In genomic region chr9:41586291-41586690, GRCm38 (mm10) we compare ENCODE assay signal across 11 mouse cellular contexts.
A peak's percentile ranks its signal among the peaks of the same experiment; 100 is the strongest.
DNase-seq lines count a peak whose midpoint lies in the region; ATAC-seq and TF ChIP-seq lines count a peak whose summit lies in the region.
"Had no signal": no experiment of that assay in that cellular context is flagged by ENCODE, and none has a peak within 500 bp of the region (broad histone marks: within the 10 kb centered on the region; RNA-seq: fewer than 3 reads in every experiment).

No protein-coding gene starts in this region.

- TF ChIP-seq CTCF in left cerebral cortex, adult 2 months (IDR thresholded peaks at IDR 0.05) = no peak
- no peak for TF ChIP-seq CTCF in olfactory bulb, adult 2 months (IDR thresholded peaks at IDR 0.05; ENCODE audit: insufficient read depth, low read depth, low read length)

- H3K9me3 ChIP-seq in embryonic facial prominence, embryonic 12.5 days = no peaks in the 10 kb centered on the region
- H3K9me3 ChIP-seq in hindbrain, embryonic 16.5 days (ENCODE audit: control insufficient read depth, low read length) = no peaks in the 10 kb centered on the region
- H3K9me3 ChIP-seq: liver, embryonic 12.5 days had no signal

- H3K27me3 ChIP-seq in embryonic facial prominence, embryonic 12.5 days = no peaks in the 10 kb centered on the region
- no peaks in the 10 kb centered on the region for H3K27me3 ChIP-seq in hindbrain, embryonic 16.5 days (replicated peaks; ENCODE audit: control insufficient read depth, insufficient read depth, low read length)

- peaks cover 39% of the 10 kb centered on the region for H3K4me1 ChIP-seq in embryonic facial prominence, embryonic 12.5 days
- peaks cover 27% of the 10 kb centered on the region for H3K4me1 ChIP-seq in hindbrain, embryonic 16.5 days (ENCODE audit: control insufficient read depth, insufficient read depth, low read depth, low read length)
- H3K4me1 ChIP-seq in olfactory bulb, adult 2 months (ENCODE audit: control insufficient read depth, insufficient read depth, low read length) = peaks cover 5% of the 10 kb centered on the region
- H3K4me1 ChIP-seq: liver, embryonic 12.5 days had no signal

- peak overlapping the region; percentile 95 for H3K27ac ChIP-seq in left cerebral cortex, adult 2 months
- H3K27ac ChIP-seq in embryonic facial prominence, embryonic 12.5 days = peak overlapping the region; percentile 97
- peak overlapping the region; percentile 94 for H3K27ac ChIP-seq in hindbrain, embryonic 16.5 days (ENCODE audit: low read depth, low read length)
- peak overlapping the region; percentile 31; the same call in 1 of the 2 replicates for H3K27ac ChIP-seq in olfactory bulb, adult 2 months (ENCODE audit: insufficient read depth, low read depth, low read length)
- H3K27ac ChIP-seq: liver, embryonic 12.5 days had no signal

- 38% methylated on average over 7 of the region's 7 CpGs for WGBS in embryonic facial prominence, embryonic 12.5 days
- 21% methylated on average over 7 of the region's 7 CpGs for WGBS in hindbrain, embryonic 16.5 days
- WGBS in olfactory bulb, adult 2 months = 35% methylated on average over 7 of the region's 7 CpGs

- no peak for TF ChIP-seq POLR2A in olfactory bulb, adult 2 months (IDR thresholded peaks at IDR 0.05; ENCODE audit: insufficient read depth, low read depth, low read length)

- no peak for DNase-seq in left cerebral cortex, adult 2 months (ENCODE audit: extremely low spot score in 1 of 2, low spot score in 2 of 2)
- no peak for DNase-seq in left cerebral cortex, adult 9 months (ENCODE audit: low spot score in 2 of 2)
- DNase-seq in gastrocnemius, postnatal 14 days = no peak
- DNase-seq: adrenal gland, postnatal 25 days had no signal

- H3K4me3 ChIP-seq in left cerebral cortex, adult 2 months = peak overlapping the region; percentile 74
- peak overlapping the region; percentile 49 for H3K4me3 ChIP-seq in embryonic facial prominence, embryonic 12.5 days
- peak overlapping the region; percentile 45 for H3K4me3 ChIP-seq in hindbrain, embryonic 16.5 days (ENCODE audit: low read length)
- H3K4me3 ChIP-seq in olfactory bulb, adult 2 months (ENCODE audit: insufficient read depth, low read depth, low read length) = no peak overlapping the region
- H3K4me3 ChIP-seq: erythroblast, embryonic 14.5 days; liver, embryonic 12.5 days had no signal

- peak overlapping the region; percentile 89 for H3K9ac ChIP-seq in embryonic facial prominence, embryonic 12.5 days
- peak overlapping the region; percentile 79 for H3K9ac ChIP-seq in hindbrain, embryonic 16.5 days (ENCODE audit: low read depth, low read length)
- H3K9ac ChIP-seq: liver, embryonic 12.5 days had no signal

- H3K4me2 ChIP-seq in embryonic facial prominence, embryonic 12.5 days (replicated peaks) = peak overlapping the region; percentile 84
- peak overlapping the region; percentile 82 for H3K4me2 ChIP-seq in hindbrain, embryonic 16.5 days (ENCODE audit: low read length)
- H3K4me2 ChIP-seq: liver, embryonic 12.5 days had no signal

- intact Hi-C loops in left cerebral cortex, adult 2 months (cut with DNase I) = no loop called here
- intact Hi-C loops in gastrocnemius, postnatal 14 days (cut with DNase I; ENCODE audit: low total_unique reads) = no loop called here

- H3K36me3 ChIP-seq in embryonic facial prominence, embryonic 12.5 days = peaks cover 47% of the 10 kb centered on the region
- peaks cover 8% of the 10 kb centered on the region for H3K36me3 ChIP-seq in hindbrain, embryonic 16.5 days (ENCODE audit: control insufficient read depth, insufficient read depth, low read length)

- ATAC-seq in embryonic facial prominence, embryonic 12.5 days (ENCODE audit: insufficient number of reproducible peaks, insufficient read depth, low FRiP score, low TSS enrichment) = 0 out of 2 replicates have a peak, but pooled peaks have one; percentile 7
- peak; percentile 65 for ATAC-seq in hindbrain, embryonic 16.5 days
- no peak for ATAC-seq in erythroid progenitor cell, adult 5-6 weeks (replicated peaks; ENCODE audit: low FRiP score, poor library complexity, severe bottlenecking)
- ATAC-seq in erythroblast, adult 5-6 weeks (replicated peaks; ENCODE audit: low FRiP score, poor library complexity, severe bottlenecking) = no peak
- ATAC-seq: liver, embryonic 12.5 days had no signal

Comparison
In these comparisons a context has a peak if more than half of its experiments do, and no peak if none do; other contexts are left out.
1. H3K27ac ChIP-seq: peak in every context shown above with its lines; median percentile 97 in embryonic facial prominence, embryonic 12.5 days; 95 in left cerebral cortex, adult 2 months; 94 in hindbrain, embryonic 16.5 days; 31 in olfactory bulb, adult 2 months.
2. ATAC-seq: peak in embryonic facial prominence, embryonic 12.5 days (single experiment) and hindbrain, embryonic 16.5 days (single experiment); none in erythroid progenitor cell, adult 5-6 weeks (single experiment) and erythroblast, adult 5-6 weeks (single experiment).